Mouse (Mus musculus): ENCODE measurements around the gene Anks1b. TPM values are rescaled to one million over a fixed set of nuclear protein-coding genes. Genes with fewer than 3 reads are reported as not detected.

Gene Anks1b
- polyA plus RNA-seq, 1 experiment from 2014 or later, result 2.8 TPM

- Histone ChIP-seq H3K27me3 (no peaks in the 10 kb centered on the region), H3K36me3 (no peaks in the 10 kb centered on the region), H3K9ac (no peak overlapping the region), H3K27ac (no peak overlapping the region), H3K9me3 (no peaks in the 10 kb centered on the region), H3K4me2 (replicated peaks) (no peak overlapping the region), H3K4me1 (no peaks in the 10 kb centered on the region), H3K4me3 (no peak overlapping the region)
- 81% methylated on average over 15 of the region's 15 CpGs for WGBS
- ATAC-seq (ENCODE audit: insufficient number of reproducible peaks, insufficient read depth, low FRiP score, low TSS enrichment), result no peak
Measured at GRCm38 (mm10) chr10:90940521-90941520, 1067.5 kb downstream of the Anks1b start.

GRCm38 (mm10) chr10:90942001-90942700 lies 1068.8 kb downstream of the Anks1b start:
- Histone ChIP-seq H3K27me3 (no peaks in the 10 kb centered on the region), H3K36me3 (no peaks in the 10 kb centered on the region), H3K9me3 (no peaks in the 10 kb centered on the region), H3K9ac (no peak overlapping the region), H3K4me2 (replicated peaks) (no peak overlapping the region), H3K4me1 (no peaks in the 10 kb centered on the region), H3K4me3 (no peak overlapping the region), H3K27ac (no peak overlapping the region)
- WGBS, result 80% methylated on average over 14 of the region's 14 CpGs
- ATAC-seq (ENCODE audit: insufficient number of reproducible peaks, insufficient read depth, low FRiP score, low TSS enrichment), result no peak

- no peak for ATAC-seq (ENCODE audit: insufficient number of reproducible peaks, insufficient read depth, low FRiP score, low TSS enrichment)
- Histone ChIP-seq H3K9me3 (no peaks in the 10 kb centered on the region), H3K27ac (no peak overlapping the region), H3K9ac (no peak overlapping the region), H3K4me2 (replicated peaks) (no peak overlapping the region), H3K4me1 (no peaks in the 10 kb centered on the region), H3K4me3 (no peak overlapping the region), H3K27me3 (no peaks in the 10 kb centered on the region), H3K36me3 (no peaks in the 10 kb centered on the region)
- 78% methylated on average over 6 of the region's 6 CpGs for WGBS
Measured at GRCm38 (mm10) chr10:90947043-90947442, 1073.7 kb downstream of the Anks1b start.

- Histone ChIP-seq H3K36me3 (no peaks in the 10 kb centered on the region), H3K4me3 (no peak overlapping the region), H3K27ac (no peak overlapping the region), H3K9ac (no peak overlapping the region), H3K27me3 (no peaks in the 10 kb centered on the region), H3K4me1 (no peaks in the 10 kb centered on the region), H3K9me3 (no peaks in the 10 kb centered on the region), H3K4me2 (replicated peaks) (no peak overlapping the region)
- 90% methylated on average over 18 of the region's 18 CpGs for WGBS
- no peak for ATAC-seq (ENCODE audit: insufficient number of reproducible peaks, insufficient read depth, low FRiP score, low TSS enrichment)
Measured at GRCm38 (mm10) chr10:90947608-90948373, 1074.5 kb downstream of the Anks1b start.

GRCm38 (mm10) chr10:90953103-90953709 lies 1079.9 kb downstream of the Anks1b start:
- no peak for ATAC-seq (ENCODE audit: insufficient number of reproducible peaks, insufficient read depth, low FRiP score, low TSS enrichment)
- Histone ChIP-seq H3K4me2 (replicated peaks) (no peak overlapping the region), H3K4me3 (no peak overlapping the region), H3K27me3 (no peaks in the 10 kb centered on the region), H3K9me3 (no peaks in the 10 kb centered on the region), H3K4me1 (no peaks in the 10 kb centered on the region), H3K36me3 (no peaks in the 10 kb centered on the region), H3K9ac (no peak overlapping the region), H3K27ac (no peak overlapping the region)
- WGBS, result 86% methylated on average over 15 of the region's 15 CpGs

- 85% methylated on average over 6 of the region's 6 CpGs for WGBS
- Histone ChIP-seq H3K27ac (no peak overlapping the region), H3K4me2 (replicated peaks) (no peak overlapping the region), H3K4me3 (no peak overlapping the region), H3K27me3 (no peaks in the 10 kb centered on the region), H3K9ac (no peak overlapping the region), H3K9me3 (no peaks in the 10 kb centered on the region), H3K36me3 (no peaks in the 10 kb centered on the region), H3K4me1 (no peaks in the 10 kb centered on the region)
- ATAC-seq (ENCODE audit: insufficient number of reproducible peaks, insufficient read depth, low FRiP score, low TSS enrichment), result no peak
Measured at GRCm38 (mm10) chr10:90953821-90954220, 1080.5 kb downstream of the Anks1b start.

GRCm38 (mm10) chr10:90960374-90960773 lies 1087.1 kb downstream of the Anks1b start:
- Histone ChIP-seq H3K27me3 (peaks cover 5% of the 10 kb centered on the region; the same call in 1 of the 2 replicates), H3K4me3 (no peak overlapping the region), H3K9me3 (no peaks in the 10 kb centered on the region), H3K4me2 (replicated peaks) (no peak overlapping the region), H3K9ac (no peak overlapping the region), H3K36me3 (no peaks in the 10 kb centered on the region), H3K4me1 (peaks cover 3% of the 10 kb centered on the region; the same call in 1 of the 2 replicates), H3K27ac (no peak overlapping the region)
- WGBS, result 70% methylated on average over 7 of the region's 7 CpGs
- ATAC-seq (ENCODE audit: insufficient number of reproducible peaks, insufficient read depth, low FRiP score, low TSS enrichment), result no peak

- H3K9me3 ChIP-seq, result no peaks in the 10 kb centered on the region
- H3K27ac ChIP-seq, result no peak overlapping the region
- 25% methylated on average over 9 of the region's 9 CpGs for WGBS
- peaks cover 13% of the 10 kb centered on the region for H3K4me1 ChIP-seq
- H3K36me3 ChIP-seq, result no peaks in the 10 kb centered on the region
- H3K4me2 ChIP-seq (replicated peaks), result no peak overlapping the region; the same call in 1 of the 2 replicates
- no peak overlapping the region for H3K4me3 ChIP-seq
- peaks cover 42% of the 10 kb centered on the region for H3K27me3 ChIP-seq
- no peak overlapping the region for H3K9ac ChIP-seq
- no peak for ATAC-seq (ENCODE audit: insufficient number of reproducible peaks, insufficient read depth, low FRiP score, low TSS enrichment)
Measured at GRCm38 (mm10) chr10:90964511-90964910, 1091.2 kb downstream of the Anks1b start.

GRCm38 (mm10) chr10:90965671-90966315 lies 1092.5 kb downstream of the Anks1b start:
- WGBS, result 53% methylated on average over 14 of the region's 14 CpGs
- no peak overlapping the region for H3K4me2 ChIP-seq (replicated peaks)
- no peak overlapping the region for H3K4me3 ChIP-seq
- no peak for ATAC-seq (ENCODE audit: insufficient number of reproducible peaks, insufficient read depth, low FRiP score, low TSS enrichment)
- peaks cover 48% of the 10 kb centered on the region for H3K27me3 ChIP-seq
- H3K27ac ChIP-seq, result no peak overlapping the region
- H3K36me3 ChIP-seq, result no peaks in the 10 kb centered on the region
- peaks cover 17% of the 10 kb centered on the region for H3K4me1 ChIP-seq
- H3K9ac ChIP-seq, result no peak overlapping the region
- H3K9me3 ChIP-seq, result no peaks in the 10 kb centered on the region

GRCm38 (mm10) chr10:90966821-90967220 lies 1093.5 kb downstream of the Anks1b start:
- H3K27ac ChIP-seq, result no peak overlapping the region
- no peaks in the 10 kb centered on the region for H3K9me3 ChIP-seq
- H3K36me3 ChIP-seq, result no peaks in the 10 kb centered on the region
- no peak overlapping the region for H3K9ac ChIP-seq
- WGBS, result 18% methylated on average over 9 of the region's 9 CpGs
- H3K4me1 ChIP-seq, result peaks cover 17% of the 10 kb centered on the region
- H3K4me2 ChIP-seq (replicated peaks), result no peak overlapping the region
- H3K4me3 ChIP-seq, result no peak overlapping the region
- ATAC-seq (ENCODE audit: insufficient number of reproducible peaks, insufficient read depth, low FRiP score, low TSS enrichment), result no peak
- peaks cover 48% of the 10 kb centered on the region for H3K27me3 ChIP-seq

- no peak overlapping the region for H3K27ac ChIP-seq
- H3K9me3 ChIP-seq, result no peaks in the 10 kb centered on the region
- peaks cover 17% of the 10 kb centered on the region for H3K4me1 ChIP-seq
- H3K27me3 ChIP-seq, result peaks cover 48% of the 10 kb centered on the region
- WGBS, result 90% methylated on average over 10 of the region's 10 CpGs
- no peak overlapping the region for H3K9ac ChIP-seq
- H3K4me2 ChIP-seq (replicated peaks), result no peak overlapping the region
- no peak overlapping the region for H3K4me3 ChIP-seq
- no peak for ATAC-seq (ENCODE audit: insufficient number of reproducible peaks, insufficient read depth, low FRiP score, low TSS enrichment)
- no peaks in the 10 kb centered on the region for H3K36me3 ChIP-seq
Measured at GRCm38 (mm10) chr10:90968247-90968646, 1094.9 kb downstream of the Anks1b start.

Data from embryonic facial prominence, embryonic 12.5 days (tissue).